Mouse (Mus musculus) cortical plate, adult 2 months (tissue): ENCODE measurements around the gene Olfr129.

ENCODE experiments used
- CTCF ChIP-seq: fragments of 200-500 bp; IDR thresholded peaks from 2 replicates; pipeline ENCODE4 v1.5.1; 2011; ENCODE audit warnings: mild to moderate bottlenecking, control low read depth, low read length; ENCODE audit not compliant: insufficient read depth; ENCODE audit errors: extremely low read depth
- POLR2A ChIP-seq: fragments of 200-500 bp; IDR thresholded peaks from 2 replicates; pipeline ENCODE4 v1.6.1; 2011; ENCODE audit warnings: mild to moderate bottlenecking, low read length, control low read depth; ENCODE audit not compliant: insufficient read depth; ENCODE audit errors: extremely low read depth

DNA sequence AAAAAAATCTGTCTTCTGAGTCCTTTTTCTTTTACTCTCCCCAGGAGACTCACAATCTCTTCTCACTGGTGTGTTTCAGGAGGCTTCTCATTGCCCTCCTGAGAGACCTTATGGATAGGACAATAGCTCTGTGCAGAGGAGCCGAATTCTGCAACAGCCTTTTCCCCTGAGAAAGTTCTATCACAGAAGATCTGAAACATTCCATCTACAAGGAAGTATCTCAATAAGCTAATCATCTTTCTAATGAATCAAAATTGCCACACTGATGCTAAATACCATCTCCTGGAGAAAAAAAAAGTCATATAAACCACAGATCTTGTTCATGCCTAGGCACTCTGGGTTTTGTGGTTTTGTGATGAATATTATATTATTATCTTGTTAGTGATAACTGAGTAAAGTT lies at the start of gene Olfr129:
- TF ChIP-seq POLR2A (no peak), CTCF (no peak)
